In the genomic region with DNA sequence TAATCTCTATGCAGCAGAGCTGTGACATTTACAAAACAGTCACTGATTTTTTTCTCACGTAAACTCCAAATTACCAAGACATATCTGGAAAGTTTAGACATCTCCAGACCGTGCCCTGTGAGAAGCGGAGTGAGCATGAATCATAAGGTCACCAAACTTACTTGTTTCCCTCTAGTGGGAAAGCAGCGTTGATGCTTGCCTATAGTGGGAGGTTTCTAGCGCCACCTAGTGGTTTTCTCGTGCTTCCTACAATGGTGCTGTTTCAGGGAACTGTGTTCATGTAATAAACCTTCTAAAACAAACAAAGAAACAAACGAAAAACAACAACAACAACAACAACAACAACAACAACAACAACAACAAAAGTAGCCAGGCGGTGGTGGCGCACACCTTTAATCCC, we compare ENCODE assay signal across 9 mouse cellular contexts. TPM values are rescaled to one million over a fixed set of nuclear protein-coding genes. Genes with fewer than 3 reads are reported as not detected.
DNase-seq lines count a peak whose midpoint lies in the region; ATAC-seq and TF ChIP-seq lines count a peak whose summit lies in the region.
"Had no signal": no experiment of that assay in that cellular context is flagged by ENCODE, and none has a peak within 500 bp of the region (broad histone marks: within the 10 kb centered on the region; RNA-seq: fewer than 3 reads in every experiment).

No protein-coding gene starts in this region.

- WGBS in lung, postnatal 0 days = 12% methylated on average over 9 of the region's 9 CpGs

- H3K36me3 ChIP-seq in ES-Bruce4 (ENCODE audit: control insufficient read depth, insufficient read depth, low read length, poor library complexity, severe bottlenecking) = no peaks in the 10 kb centered on the region
- no peaks in the 10 kb centered on the region for H3K36me3 ChIP-seq in lung, postnatal 0 days (ENCODE audit: insufficient read depth, low read length)

- no peak overlapping the region for H3K27ac ChIP-seq in ES-Bruce4 (ENCODE audit: insufficient read depth, low read length)
- H3K27ac ChIP-seq in lung, postnatal 0 days (ENCODE audit: low read length) = no peak overlapping the region

- no peak overlapping the region for H3K9ac ChIP-seq in ES-Bruce4 (ENCODE audit: low read depth, poor library complexity, severe bottlenecking)
- no peak overlapping the region for H3K9ac ChIP-seq in lung, postnatal 0 days (replicated peaks; ENCODE audit: low read depth)

- no peak for TF ChIP-seq EP300 in ES-Bruce4 (IDR thresholded peaks at IDR 0.05; ENCODE audit: insufficient read depth, low read depth, low read length)
- TF ChIP-seq EP300 in lung, postnatal 0 days (IDR thresholded peaks at IDR 0.05) = no peak

- DNase-seq in brain, adult 2 months (ENCODE audit: low read depth, low spot score) = peak; percentile 93
- DNase-seq in fibroblast of lung, adult 2 months (ENCODE audit: low read depth) = peak; percentile 56
- DNase-seq in layer of hippocampus, adult 18-20 months (ENCODE audit: low spot score in 2 of 2) = peak; percentile 33 to 76
- DNase-seq in lung, postnatal 0 days (ENCODE audit: low spot score) = peak; percentile 94
- DNase-seq in retina, postnatal 7 days (ENCODE audit: low read depth, low spot score) = peak; percentile 75
- peak; percentile 52 for DNase-seq in urinary bladder, postnatal 25 days (ENCODE audit: low spot score)

- peak; percentile 39 for TF ChIP-seq CTCF in ES-Bruce4 (IDR thresholded peaks at IDR 0.05; ENCODE audit: low read depth, low read length)
- TF ChIP-seq CTCF in lung, postnatal 0 days (IDR thresholded peaks at IDR 0.05) = peak; percentile 98

- no peaks in the 10 kb centered on the region for H3K9me3 ChIP-seq in ES-Bruce4 (replicated peaks; ENCODE audit: control insufficient read depth, insufficient read depth, low read length, poor library complexity, severe bottlenecking)
- no peaks in the 10 kb centered on the region for H3K9me3 ChIP-seq in lung, postnatal 0 days (ENCODE audit: low read length)

- H3K4me2 ChIP-seq in lung, postnatal 0 days (replicated peaks; ENCODE audit: low read depth, low read length) = no peak overlapping the region

- no peaks in the 10 kb centered on the region for H3K4me1 ChIP-seq in ES-Bruce4 (ENCODE audit: control insufficient read depth, insufficient read depth, low read length)
- no peaks in the 10 kb centered on the region for H3K4me1 ChIP-seq in lung, postnatal 0 days (ENCODE audit: insufficient read depth, low read depth, low read length)

- TF ChIP-seq POLR2A in ES-Bruce4 (IDR thresholded peaks at IDR 0.05; ENCODE audit: insufficient read depth, low read length) = no peak

- H3K4me3 ChIP-seq in ES-Bruce4 (ENCODE audit: low read depth, low read length) = no peak overlapping the region
- no peak overlapping the region for H3K4me3 ChIP-seq in lung, postnatal 0 days (ENCODE audit: low read depth, low read length)

- ATAC-seq in hematopoietic stem cell, adult 5-6 weeks (replicated peaks in 1 of 2; ENCODE audit: insufficient read depth in 1 of 2, low FRiP score in 2 of 2, low TSS enrichment in 1 of 2, low read depth in 1 of 2, poor library complexity in 2 of 2, severe bottlenecking in 2 of 2) = peak; percentile 87 to 97
- ATAC-seq in lung, postnatal 0 days = peak; percentile 81

- no peaks in the 10 kb centered on the region for H3K27me3 ChIP-seq in ES-Bruce4 (ENCODE audit: control insufficient read depth, insufficient read depth, low read length, poor library complexity, severe bottlenecking)
- no peaks in the 10 kb centered on the region for H3K27me3 ChIP-seq in lung, postnatal 0 days (replicated peaks; ENCODE audit: insufficient read depth, low read length)

RNA-seq across cellular contexts. Expression of gene Akr1cl, which starts 22.4 kb away (rescaled TPM):
- polyA plus RNA-seq in ES-Bruce4 (2011; ENCODE audit: insufficient read depth, insufficient read length, low read depth, missing spikeins) = not detected in 2 replicates
- not detected in 2 replicates for total RNA-seq in hematopoietic stem cell, adult 5-6 weeks (2017)
- total RNA-seq in layer of hippocampus, adult 18-20 months (2021) = not detected
- polyA plus RNA-seq in lung, postnatal 0 days (2015; fragmentation: Nextera tagmentation; extraction: Ambion mirVana) = not detected in 2 replicates

RNA-seq across cellular contexts. Expression of gene Cryge, which starts 40.8 kb away (rescaled TPM):
- not detected in 2 replicates for polyA plus RNA-seq in ES-Bruce4 (2011; ENCODE audit: insufficient read depth, insufficient read length, low read depth, missing spikeins)
- total RNA-seq in hematopoietic stem cell, adult 5-6 weeks (2017) = not detected in 2 replicates
- not detected for total RNA-seq in layer of hippocampus, adult 18-20 months (2021)
- not detected in 2 replicates for polyA plus RNA-seq in lung, postnatal 0 days (2015; fragmentation: Nextera tagmentation; extraction: Ambion mirVana)
- polyA plus RNA-seq: liver, embryonic 16.5 days had no signal

RNA-seq across cellular contexts. Expression of gene Crygd, which starts 53.1 kb away (rescaled TPM):
- not detected in 2 replicates for polyA plus RNA-seq in ES-Bruce4 (2011; ENCODE audit: insufficient read depth, insufficient read length, low read depth, missing spikeins)
- not detected in 2 replicates for total RNA-seq in hematopoietic stem cell, adult 5-6 weeks (2017)
- total RNA-seq in layer of hippocampus, adult 18-20 months (2021) = not detected
- polyA plus RNA-seq in lung, postnatal 0 days (2015; fragmentation: Nextera tagmentation; extraction: Ambion mirVana) = not detected in 2 replicates
- polyA plus RNA-seq: liver, embryonic 16.5 days had no signal

RNA-seq across cellular contexts. Expression of gene Plekhm3, which starts 53.5 kb away (rescaled TPM):
- 9.5 and 12.4 TPM in 2 replicates for polyA plus RNA-seq in ES-Bruce4 (2011; ENCODE audit: insufficient read depth, insufficient read length, low read depth, missing spikeins)
- total RNA-seq in hematopoietic stem cell, adult 5-6 weeks (2017) = 9.0 and 14.4 TPM in 2 replicates
- 10 to 100 TPM; 36.9 to 39.7 TPM for total RNA-seq in layer of hippocampus, adult 18-20 months (2021)
- 4.7 and 5.8 TPM in 2 replicates for polyA plus RNA-seq in lung, postnatal 0 days (2015; fragmentation: Nextera tagmentation; extraction: Ambion mirVana)
